Mouse (Mus musculus): Measurements from ENCODE around the gene Ncbp3. TPM values are rescaled to one million over a fixed set of nuclear protein-coding genes. Genes with fewer than 3 reads are reported as not detected.

Ncbp3 gene
- total and polyA plus RNA-seq, 3 experiments, result 8.4 to 9.3 TPM; not detected in 1

GRCm38 (mm10) chr11:73048030-73048876 is 670 bp downstream of the Ncbp3 start:
- DNase-seq (ENCODE audit: low read depth, low spot score), result peak; percentile 79
- H3K36me3 ChIP-seq (ENCODE audit: control insufficient read depth in 1 of 2, insufficient read depth in 2 of 2, low read length in 2 of 2), result peaks cover 5 to 22% of the 10 kb centered on the region in 2 experiments; a peak in 3 of 4 replicates
- peak overlapping the region; percentile 92 for H3K9ac ChIP-seq (ENCODE audit: control insufficient read depth, low read depth, low read length, poor library complexity, severe bottlenecking)
- H3K27ac ChIP-seq (ENCODE audit: control insufficient read depth, low read depth, low read length), result peak overlapping the region; percentile 73
- peaks cover 16% of the 10 kb centered on the region for H3K79me2 ChIP-seq (ENCODE audit: control insufficient read depth, insufficient read depth, low read length, poor library complexity)
- H3K9me3 ChIP-seq (replicated peaks; ENCODE audit: insufficient read depth, low read length), result no peaks in the 10 kb centered on the region
- H3K4me3 ChIP-seq (ENCODE audit: control insufficient read depth in 1 of 2, insufficient read depth in 1 of 2, low read depth in 2 of 2, low read length in 2 of 2), result peak overlapping the region; percentile 81 to 88
- TF ChIP-seq CHD2 (IDR thresholded peaks at IDR 0.05; ENCODE audit: low read length), result no peak
- 0 out of 2 replicates have a peak, but pooled peaks have one; percentile 27 for TF ChIP-seq UBTF (IDR thresholded peaks at IDR 0.05; ENCODE audit: borderline replicate concordance, insufficient read depth, low read depth, low read length)
- no peak; the same call in none of the 2 replicates for TF ChIP-seq SIN3A (IDR thresholded peaks at IDR 0.05; ENCODE audit: low read length)
- 0 out of 4 replicates have a peak, but pooled peaks of 1 of the 2 experiments have one; percentile 3 for TF ChIP-seq EP300 (IDR thresholded peaks at IDR 0.05; ENCODE audit: low read depth in 1 of 2, low read length in 2 of 2)
- TF ChIP-seq MAZ (IDR thresholded peaks at IDR 0.05; ENCODE audit: low read depth, low read length), result 0 out of 2 replicates have a peak, but pooled peaks have one; percentile 14
- TF ChIP-seq MYB (IDR thresholded peaks at IDR 0.05; ENCODE audit: low read depth, low read length), result no peak
- TF ChIP-seq NRF1 (IDR thresholded peaks at IDR 0.05; ENCODE audit: insufficient read depth, low read depth, low read length, poor library complexity, severe bottlenecking), result peak; percentile 58; the same call in 1 of the 2 replicates
- TF ChIP-seq E2F4 (IDR thresholded peaks at IDR 0.05; ENCODE audit: borderline replicate concordance, low read depth, low read length), result no peak; the same call in 1 of the 2 replicates
- TF ChIP-seq USF1 (IDR thresholded peaks at IDR 0.05; ENCODE audit: low read depth, low read length), result peak; percentile 61
- 0 out of 2 replicates have a peak, but pooled peaks have one; percentile 25 for TF ChIP-seq GATA1 (IDR thresholded peaks at IDR 0.05; ENCODE audit: low read depth, low read length)
- TF ChIP-seq ZMIZ1 (IDR thresholded peaks at IDR 0.05; ENCODE audit: low read depth, low read length), result no peak
- no peak for TF ChIP-seq MXI1 (IDR thresholded peaks at IDR 0.05; ENCODE audit: low read depth, low read length)
- peak; percentile 27; the same call in 1 of the 2 replicates for TF ChIP-seq ETS1 (IDR thresholded peaks at IDR 0.05; ENCODE audit: low read depth, low read length)
- TF ChIP-seq POLR2A (IDR thresholded peaks at IDR 0.05; ENCODE audit: control insufficient read depth in 1 of 2, insufficient read depth in 1 of 2, low read depth in 1 of 2, low read length in 2 of 2, poor library complexity in 1 of 2), result no peak; a peak in 1 of 4 replicates
- TF ChIP-seq CTCF (IDR thresholded peaks at IDR 0.05 in 2 of 3, conservative IDR thresholded peaks at IDR 0.05 in 1 of 3; ENCODE audit: control insufficient read depth in 1 of 3, insufficient read depth in 1 of 3, low read depth in 2 of 3, low read length in 3 of 3, poor library complexity in 1 of 3, severe bottlenecking in 1 of 3), result no peak; a peak in 1 of 6 replicates
- H3K4me1 ChIP-seq (ENCODE audit: control insufficient read depth in 1 of 2, insufficient read depth in 2 of 2, low read length in 2 of 2), result peaks cover 10 to 18% of the 10 kb centered on the region in 2 experiments
- no peaks in the 10 kb centered on the region for H3K27me3 ChIP-seq (ENCODE audit: control insufficient read depth in 1 of 2, insufficient read depth in 2 of 2, low read length in 2 of 2)

- peaks cover 15 to 23% of the 10 kb centered on the region in 2 experiments for H3K4me1 ChIP-seq (ENCODE audit: control insufficient read depth in 1 of 2, insufficient read depth in 2 of 2, low read length in 2 of 2)
- H3K79me2 ChIP-seq (ENCODE audit: control insufficient read depth, insufficient read depth, low read length, poor library complexity), result peaks cover 18% of the 10 kb centered on the region
- TF ChIP-seq RAD21 (IDR thresholded peaks at IDR 0.05; ENCODE audit: low read depth, low read length) (peak; percentile 64), SMC3 (IDR thresholded peaks at IDR 0.05; ENCODE audit: low read depth, low read length) (peak; percentile 77), ZNF384 (IDR thresholded peaks at IDR 0.05; ENCODE audit: low read depth, low read length) (peak; percentile 62), ZC3H11A (IDR thresholded peaks at IDR 0.05; ENCODE audit: low read depth, low read length) (no peak; the same call in 1 of the 2 replicates), CTCF (IDR thresholded peaks at IDR 0.05 in 2 of 3, conservative IDR thresholded peaks at IDR 0.05 in 1 of 3; ENCODE audit: control insufficient read depth in 1 of 3, insufficient read depth in 1 of 3, low read depth in 2 of 3, low read length in 3 of 3, poor library complexity in 1 of 3, severe bottlenecking in 1 of 3) (peak; percentile 90 to 95 (median 94)), SIN3A (IDR thresholded peaks at IDR 0.05; ENCODE audit: low read length) (peak; percentile 73), CHD2 (IDR thresholded peaks at IDR 0.05; ENCODE audit: low read length) (no peak), HCFC1 (IDR thresholded peaks at IDR 0.05; ENCODE audit: low read depth, low read length) (peak; percentile 30; the same call in 1 of the 2 replicates), POLR2AphosphoS2 (IDR thresholded peaks at IDR 0.05; ENCODE audit: low read length) (no peak), TBP (IDR thresholded peaks at IDR 0.05; ENCODE audit: low read depth, low read length) (0 out of 2 replicates have a peak, but pooled peaks have one; percentile 28)
- H3K27me3 ChIP-seq (ENCODE audit: control insufficient read depth in 1 of 2, insufficient read depth in 2 of 2, low read length in 2 of 2), result no peaks in the 10 kb centered on the region
- H3K27ac ChIP-seq (ENCODE audit: control insufficient read depth, low read depth, low read length), result no peak overlapping the region
- no peaks in the 10 kb centered on the region for H3K9me3 ChIP-seq (replicated peaks; ENCODE audit: insufficient read depth, low read length)
- H3K4me3 ChIP-seq (ENCODE audit: control insufficient read depth in 1 of 2, insufficient read depth in 1 of 2, low read depth in 2 of 2, low read length in 2 of 2), result no peak overlapping the region
- H3K9ac ChIP-seq (ENCODE audit: control insufficient read depth, low read depth, low read length, poor library complexity, severe bottlenecking), result peak overlapping the region; percentile 92; the same call in 1 of the 2 replicates
- H3K36me3 ChIP-seq (ENCODE audit: control insufficient read depth in 1 of 2, insufficient read depth in 2 of 2, low read length in 2 of 2), result peaks cover 11 to 32% of the 10 kb centered on the region in 2 experiments
- DNase-seq (ENCODE audit: low read depth, low spot score), result peak; percentile 88
Measured at GRCm38 (mm10) chr11:73049335-73049734, 1.8 kb downstream of the Ncbp3 start.

All from MEL (cell line).